Mouse (Mus musculus) embryonic facial prominence, embryonic 15.5 days (tissue): ENCODE data around the gene Lef1. TPM values are rescaled to one million over a fixed set of nuclear protein-coding genes. Genes with fewer than 3 reads are reported as not detected.
A peak's percentile ranks its signal among the peaks of the same experiment; 100 is the strongest.

ENCODE experiments used
- ATAC-seq: fragments of 200-750 bp; cut with Nextera tagmentation; 2 replicates; pipeline ENCODE4 v1.8.0; 2017; ENCODE audit warnings: low read depth, moderate TSS enrichment; ENCODE audit not compliant: insufficient number of reproducible peaks, low FRiP score, low TSS enrichment
- H3K27ac ChIP-seq: fragments of 300-500 bp; sonication (generic); replicated peaks from 2 replicates; pipeline ENCODE4 v1.5.1; 2015; ENCODE audit warnings: mild to moderate bottlenecking, inconsistent platforms
- H3K27me3 ChIP-seq: fragments of 300-500 bp; sonication (generic); 2 replicates; pipeline ENCODE4 v1.6.1; 2015; ENCODE audit warnings: inconsistent platforms
- H3K36me3 ChIP-seq: fragments of 300-500 bp; sonication (generic); 2 replicates; pipeline ENCODE4 v1.6.1; 2015; ENCODE audit warnings: mild to moderate bottlenecking, inconsistent platforms
- H3K4me1 ChIP-seq: fragments of 300-500 bp; sonication (generic); 2 replicates; pipeline ENCODE4 v1.6.1; 2015; ENCODE audit warnings: inconsistent platforms
- H3K4me2 ChIP-seq: fragments of 300-500 bp; sonication (generic); replicated peaks from 2 replicates; pipeline ENCODE4 v1.6.1; 2015; ENCODE audit warnings: mild to moderate bottlenecking, inconsistent platforms
- H3K4me3 ChIP-seq: fragments of 300-500 bp; sonication (generic); replicated peaks from 2 replicates; pipeline ENCODE4 v1.5.1; 2015; ENCODE audit warnings: mild to moderate bottlenecking, inconsistent platforms
- H3K9ac ChIP-seq: fragments of 300-500 bp; sonication (generic); 2 replicates; pipeline ENCODE4 v1.6.1; 2015; ENCODE audit warnings: inconsistent platforms
- H3K9me3 ChIP-seq: fragments of 300-500 bp; sonication (generic); replicated peaks from 2 replicates; pipeline ENCODE4 v1.6.1; 2016; ENCODE audit warnings: inconsistent platforms
- WGBS: fragments of 180-500 bp; shearing (Covaris S2); methylation state at CpG from one replicate; pipeline ENCODE4 v1.1.7; 2015; 5-methylcytosine and 5-hydroxymethylcytosine counted together
- polyA plus RNA-seq: library from polyadenylated mRNA; unstranded; fragments of >200 nt; fragmentation: Nextera tagmentation; extraction: Ambion mirVana; gene quantifications from 2 replicates; pipeline ENCODE4 v1.2.1, GENCODE M21; 2015

Lef1 gene
- polyA plus RNA-seq, 1 experiment from 2014 or later, result 53.1 TPM

- 44% methylated on average over 11 of the region's 11 CpGs for WGBS
- Histone ChIP-seq H3K9me3 (no peaks in the 10 kb centered on the region), H3K4me1 (peaks cover 11% of the 10 kb centered on the region), H3K9ac (no peak overlapping the region), H3K36me3 (peaks cover 3% of the 10 kb centered on the region; the same call in 1 of the 2 replicates), H3K27me3 (no peaks in the 10 kb centered on the region), H3K27ac (peak overlapping the region; percentile 40; the same call in 1 of the 2 replicates), H3K4me3 (no peak overlapping the region), H3K4me2 (no peak overlapping the region)
- no peak for ATAC-seq
Observed at GRCm38 (mm10) chr3:131190239-131190638, 80.0 kb downstream of the Lef1 start.

- ATAC-seq, result no peak
- peaks cover 16% of the 10 kb centered on the region for H3K4me1 ChIP-seq
- no peaks in the 10 kb centered on the region for H3K9me3 ChIP-seq
- H3K9ac ChIP-seq, result no peak overlapping the region
- 80% methylated on average over 19 of the region's 19 CpGs for WGBS
- H3K4me2 ChIP-seq, result no peak overlapping the region
- no peaks in the 10 kb centered on the region for H3K27me3 ChIP-seq
- H3K27ac ChIP-seq, result no peak overlapping the region
- no peaks in the 10 kb centered on the region for H3K36me3 ChIP-seq
- H3K4me3 ChIP-seq, result no peak overlapping the region
Observed at GRCm38 (mm10) chr3:131190671-131191367, 80.5 kb downstream of the Lef1 start.

GRCm38 (mm10) chr3:131191454-131191853 is 81.2 kb downstream of the Lef1 start:
- Histone ChIP-seq H3K9ac (no peak overlapping the region), H3K36me3 (no peaks in the 10 kb centered on the region), H3K9me3 (no peaks in the 10 kb centered on the region), H3K4me1 (peaks cover 23% of the 10 kb centered on the region), H3K27ac (no peak overlapping the region), H3K27me3 (no peaks in the 10 kb centered on the region), H3K4me3 (no peak overlapping the region), H3K4me2 (no peak overlapping the region)
- ATAC-seq, result no peak
- 77% methylated on average over 7 of the region's 7 CpGs for WGBS

GRCm38 (mm10) chr3:131196050-131196449 is 85.8 kb downstream of the Lef1 start:
- Histone ChIP-seq H3K4me3 (no peak overlapping the region), H3K9me3 (no peaks in the 10 kb centered on the region), H3K27me3 (no peaks in the 10 kb centered on the region), H3K27ac (0 out of 2 replicates have a peak overlapping the region, but pooled peaks have one; percentile 44), H3K4me1 (peaks cover 15% of the 10 kb centered on the region), H3K4me2 (no peak overlapping the region), H3K9ac (no peak overlapping the region), H3K36me3 (no peaks in the 10 kb centered on the region)
- WGBS, result 39% methylated on average over 10 of the region's 10 CpGs
- ATAC-seq, result no peak

- Histone ChIP-seq H3K4me3 (no peak overlapping the region), H3K36me3 (no peaks in the 10 kb centered on the region), H3K9me3 (no peaks in the 10 kb centered on the region), H3K27ac (0 out of 2 replicates have a peak overlapping the region, but pooled peaks have one; percentile 44), H3K9ac (no peak overlapping the region), H3K4me2 (no peak overlapping the region), H3K27me3 (no peaks in the 10 kb centered on the region), H3K4me1 (peaks cover 15% of the 10 kb centered on the region)
- WGBS, result 32% methylated on average over 8 of the region's 8 CpGs
- ATAC-seq, result no peak
Observed at GRCm38 (mm10) chr3:131196507-131197019, 86.3 kb downstream of the Lef1 start.

GRCm38 (mm10) chr3:131198991-131199390 is 88.7 kb downstream of the Lef1 start:
- no peaks in the 10 kb centered on the region for H3K27me3 ChIP-seq
- peaks cover 22% of the 10 kb centered on the region for H3K4me1 ChIP-seq
- no peaks in the 10 kb centered on the region for H3K36me3 ChIP-seq
- H3K4me2 ChIP-seq, result no peak overlapping the region
- no peak for ATAC-seq
- H3K27ac ChIP-seq, result no peak overlapping the region
- no peak overlapping the region for H3K9ac ChIP-seq
- no peak overlapping the region for H3K4me3 ChIP-seq
- 81% methylated on average over 3 of the region's 3 CpGs for WGBS
- no peaks in the 10 kb centered on the region for H3K9me3 ChIP-seq

GRCm38 (mm10) chr3:131199590-131200288 is 89.5 kb downstream of the Lef1 start:
- no peak overlapping the region for H3K9ac ChIP-seq
- H3K4me1 ChIP-seq, result peaks cover 22% of the 10 kb centered on the region
- H3K9me3 ChIP-seq, result no peaks in the 10 kb centered on the region
- 64% methylated on average over 20 of the region's 20 CpGs for WGBS
- ATAC-seq, result no peak
- H3K36me3 ChIP-seq, result no peaks in the 10 kb centered on the region
- H3K27me3 ChIP-seq, result no peaks in the 10 kb centered on the region
- H3K4me3 ChIP-seq, result no peak overlapping the region
- no peak overlapping the region for H3K4me2 ChIP-seq
- H3K27ac ChIP-seq, result no peak overlapping the region

- H3K9ac ChIP-seq, result no peak overlapping the region
- peak; percentile 82; the same call in 1 of the 2 replicates for ATAC-seq
- no peak overlapping the region for H3K4me2 ChIP-seq
- no peaks in the 10 kb centered on the region for H3K36me3 ChIP-seq
- H3K9me3 ChIP-seq, result no peaks in the 10 kb centered on the region
- 27% methylated on average over 7 of the region's 7 CpGs for WGBS
- H3K4me3 ChIP-seq, result no peak overlapping the region
- H3K27ac ChIP-seq, result no peak overlapping the region
- no peaks in the 10 kb centered on the region for H3K27me3 ChIP-seq
- peaks cover 7% of the 10 kb centered on the region; the same call in 1 of the 2 replicates for H3K4me1 ChIP-seq
Observed at GRCm38 (mm10) chr3:131202311-131202710, 92.0 kb downstream of the Lef1 start.

- no peak for ATAC-seq
Observed at GRCm38 (mm10) chr3:131207846-131208245, 97.6 kb downstream of the Lef1 start.

GRCm38 (mm10) chr3:131208265-131208891 is 98.1 kb downstream of the Lef1 start:
- Histone ChIP-seq H3K9ac (no peak overlapping the region), H3K9me3 (no peaks in the 10 kb centered on the region), H3K4me3 (no peak overlapping the region), H3K4me1 (no peaks in the 10 kb centered on the region; the same call in 1 of the 2 replicates), H3K27me3 (no peaks in the 10 kb centered on the region), H3K4me2 (no peak overlapping the region), H3K27ac (no peak overlapping the region), H3K36me3 (no peaks in the 10 kb centered on the region; the same call in 1 of the 2 replicates)
- 57% methylated on average over 13 of the region's 13 CpGs for WGBS
- peak; percentile 29; the same call in 1 of the 2 replicates for ATAC-seq

More at GRCm38 (mm10) chr3:131207846-131208245, 97.6 kb downstream of the Lef1 start:
- 72% methylated on average over 5 of the region's 5 CpGs for WGBS
- H3K4me2 ChIP-seq, result no peak overlapping the region
- H3K4me1 ChIP-seq, result no peaks in the 10 kb centered on the region; the same call in 1 of the 2 replicates
- H3K27me3 ChIP-seq, result no peaks in the 10 kb centered on the region
- no peaks in the 10 kb centered on the region; the same call in 1 of the 2 replicates for H3K36me3 ChIP-seq
- no peaks in the 10 kb centered on the region for H3K9me3 ChIP-seq
- H3K9ac ChIP-seq, result no peak overlapping the region
- no peak overlapping the region for H3K27ac ChIP-seq
- no peak overlapping the region for H3K4me3 ChIP-seq

- 83% methylated on average over 7 of the region's 7 CpGs for WGBS
- Histone ChIP-seq H3K27me3 (no peaks in the 10 kb centered on the region), H3K36me3 (no peaks in the 10 kb centered on the region; the same call in 1 of the 2 replicates), H3K9ac (no peak overlapping the region), H3K9me3 (no peaks in the 10 kb centered on the region), H3K27ac (no peak overlapping the region), H3K4me3 (no peak overlapping the region), H3K4me1 (no peaks in the 10 kb centered on the region; the same call in 1 of the 2 replicates), H3K4me2 (no peak overlapping the region)
- no peak for ATAC-seq
Observed at GRCm38 (mm10) chr3:131212200-131212599, 101.9 kb downstream of the Lef1 start.
